Mouse (Mus musculus): ENCODE measurements around the gene Ewsr1. TPM values are rescaled to one million over a fixed set of nuclear protein-coding genes. Genes with fewer than 3 reads are reported as not detected.

The Ewsr1 gene
- total and polyA plus RNA-seq, 3 experiments: 399 to 1,267 (median 418) TPM

DNA sequence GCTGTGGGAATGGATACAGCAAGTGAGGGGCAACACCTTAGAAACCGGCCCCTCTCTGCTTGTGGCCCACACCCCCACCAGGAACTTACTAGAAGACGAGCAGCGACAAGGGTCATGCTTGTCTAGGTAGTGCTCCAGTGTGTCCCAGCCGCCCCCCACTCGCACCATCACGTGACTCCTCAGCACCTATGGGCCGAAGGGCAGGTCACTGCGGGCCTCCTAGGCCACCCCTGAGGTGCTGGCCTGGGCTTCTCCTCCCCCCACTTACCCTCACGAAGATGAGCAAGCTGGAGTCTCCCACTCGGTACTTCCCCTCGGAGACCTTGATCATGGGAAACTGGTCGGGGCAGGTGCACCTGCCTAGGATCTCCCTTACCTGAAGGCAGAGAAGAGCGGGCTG lies 36.7 kb downstream of the Ewsr1 start:
- dilution Hi-C loops (cut with MboI; ENCODE audit: extremely low pct_ligation_motif_present, extremely low pct_unique_long_range_greater_than_20kb, low sequenced_read_pairs) (no loop called here), in situ Hi-C loops (cut with MboI; ENCODE audit: low pct_ligation_motif_present, low pct_unique_long_range_greater_than_20kb, low sequenced_read_pairs) (loop anchor here (5.0 kb wide), 1 partner anchor 35 kb away; the partner anchor contains the start of genes Ewsr1 and Rhbdd3)
- Histone ChIP-seq H3K9me3 (replicated peaks; ENCODE audit: low read length) (no peaks in the 10 kb centered on the region), H3K4me2 (ENCODE audit: insufficient read depth, low read depth, poor library complexity, severe bottlenecking) (peak overlapping the region; percentile 63), H3K27ac (ENCODE audit: insufficient read depth, low read depth) (peak overlapping the region; percentile 3; the same call in 1 of the 2 replicates), H3K4me1 (ENCODE audit: control insufficient read depth in 1 of 2, insufficient read depth in 2 of 2) (peaks cover 34 to 66% of the 10 kb centered on the region in 2 experiments), H3K9ac (ENCODE audit: insufficient read depth, low read depth) (no peak overlapping the region), H3K36me3 (replicated peaks in 1 of 2; ENCODE audit: control insufficient read depth in 1 of 2, insufficient read depth in 1 of 2, low read length in 1 of 2) (peaks cover 0 to 14% of the 10 kb centered on the region in 2 experiments), H3K27me3 (replicated peaks) (peaks cover 24% of the 10 kb centered on the region), H3K4me3 (replicated peaks in 1 of 3; ENCODE audit: low read depth in 2 of 3, low read length in 2 of 3, poor library complexity in 1 of 3) (peak overlapping the region in 1 of 3 experiments; percentile 3), H3K79me2 (replicated peaks; ENCODE audit: control insufficient read depth, extremely low read depth, insufficient read depth, poor library complexity, severe bottlenecking) (no peaks in the 10 kb centered on the region)
- 0 out of 2 replicates have a peak, but pooled peaks have one; percentile 3 for TF ChIP-seq NRF1 (IDR thresholded peaks at IDR 0.05; ENCODE audit: low read depth, low read length)
- TF ChIP-seq CHD2 (IDR thresholded peaks at IDR 0.05; ENCODE audit: low read length): no peak
- peak; percentile 62 for TF ChIP-seq USF1 (IDR thresholded peaks at IDR 0.05; ENCODE audit: low read depth, low read length)
- peak; percentile 33 for TF ChIP-seq BHLHE40 (IDR thresholded peaks at IDR 0.05; ENCODE audit: low read depth, low read length)
- peak; percentile 20; the same call in 1 of the 2 replicates for TF ChIP-seq USF2 (conservative IDR thresholded peaks at IDR 0.05; ENCODE audit: low read depth, low read length)
- TF ChIP-seq JUN (IDR thresholded peaks at IDR 0.05; ENCODE audit: insufficient read depth, low read depth, low read length): no peak
- no peak for TF ChIP-seq SMC3 (IDR thresholded peaks at IDR 0.05; ENCODE audit: low read depth, low read length)
- DNase-seq (ENCODE audit: extremely low read depth): no peak

- Histone ChIP-seq H3K36me3 (replicated peaks in 1 of 2; ENCODE audit: control insufficient read depth in 1 of 2, insufficient read depth in 1 of 2, low read length in 1 of 2) (peaks cover 0 to 14% of the 10 kb centered on the region in 2 experiments), H3K27ac (ENCODE audit: insufficient read depth, low read depth) (peak overlapping the region; percentile 34), H3K9me3 (replicated peaks; ENCODE audit: low read length) (no peaks in the 10 kb centered on the region), H3K9ac (ENCODE audit: insufficient read depth, low read depth) (no peak overlapping the region), H3K4me2 (ENCODE audit: insufficient read depth, low read depth, poor library complexity, severe bottlenecking) (peak overlapping the region; percentile 63), H3K27me3 (replicated peaks) (peaks cover 24% of the 10 kb centered on the region), H3K4me3 (replicated peaks in 1 of 3; ENCODE audit: low read depth in 2 of 3, low read length in 2 of 3, poor library complexity in 1 of 3) (peak overlapping the region in 1 of 3 experiments; percentile 26), H3K4me1 (ENCODE audit: control insufficient read depth in 1 of 2, insufficient read depth in 2 of 2) (peaks cover 37 to 74% of the 10 kb centered on the region in 2 experiments), H3K79me2 (replicated peaks; ENCODE audit: control insufficient read depth, extremely low read depth, insufficient read depth, poor library complexity, severe bottlenecking) (no peaks in the 10 kb centered on the region)
- dilution Hi-C loops (cut with MboI; ENCODE audit: extremely low pct_ligation_motif_present, extremely low pct_unique_long_range_greater_than_20kb, low sequenced_read_pairs) (no loop called here), in situ Hi-C loops (cut with MboI; ENCODE audit: low pct_ligation_motif_present, low pct_unique_long_range_greater_than_20kb, low sequenced_read_pairs) (loop anchor here (5.0 kb wide), 1 partner anchor 36 kb away; the partner anchor contains the start of genes Ewsr1 and Rhbdd3)
- peak; percentile 85 for DNase-seq (ENCODE audit: extremely low read depth)
- TF ChIP-seq E2F4 (IDR thresholded peaks at IDR 0.05; ENCODE audit: insufficient replicate concordance, low read depth, low read length): no peak
- peak; percentile 96 for TF ChIP-seq SIN3A (IDR thresholded peaks at IDR 0.05; ENCODE audit: low read length)
- peak; percentile 82 for TF ChIP-seq ETS1 (conservative IDR thresholded peaks at IDR 0.05; ENCODE audit: low read depth, low read length)
- 0 out of 2 replicates have a peak, but pooled peaks have one; percentile 3 for TF ChIP-seq SMC3 (IDR thresholded peaks at IDR 0.05; ENCODE audit: low read depth, low read length)
- peak; percentile 72 for TF ChIP-seq ELF1 (IDR thresholded peaks at IDR 0.05; ENCODE audit: low read depth, low read length)
- TF ChIP-seq MEF2A (IDR thresholded peaks at IDR 0.05; ENCODE audit: borderline replicate concordance, low read depth, low read length): peak; percentile 55; the same call in 1 of the 2 replicates
- TF ChIP-seq BHLHE40 (IDR thresholded peaks at IDR 0.05; ENCODE audit: low read depth, low read length): peak; percentile 96
- no peak for TF ChIP-seq MYC (IDR thresholded peaks at IDR 0.05; ENCODE audit: low read depth, low read length)
- peak; percentile 85 for TF ChIP-seq CHD2 (IDR thresholded peaks at IDR 0.05; ENCODE audit: low read length)
- no peak for TF ChIP-seq POLR2A (IDR thresholded peaks at IDR 0.05; ENCODE audit: low read depth, low read length)
- 0 out of 2 replicates have a peak, but pooled peaks have one; percentile 22 for TF ChIP-seq RCOR1 (conservative IDR thresholded peaks at IDR 0.05; ENCODE audit: low read depth, low read length)
- no peak for TF ChIP-seq PAX5 (IDR thresholded peaks at IDR 0.05; ENCODE audit: low read length)
- no peak; the same call in none of the 2 replicates for TF ChIP-seq HCFC1 (IDR thresholded peaks at IDR 0.05; ENCODE audit: low read depth, low read length)
- no peak for TF ChIP-seq POLR2AphosphoS2 (IDR thresholded peaks at IDR 0.05; ENCODE audit: low read depth, low read length)
- TF ChIP-seq TBP (conservative IDR thresholded peaks at IDR 0.05; ENCODE audit: low read depth, low read length): no peak
- TF ChIP-seq CHD1 (IDR thresholded peaks at IDR 0.05; ENCODE audit: low read depth, low read length): peak; percentile 55; the same call in 1 of the 2 replicates
- TF ChIP-seq MAX (IDR thresholded peaks at IDR 0.05; ENCODE audit: low read length): peak; percentile 81
- TF ChIP-seq NRF1 (IDR thresholded peaks at IDR 0.05; ENCODE audit: low read depth, low read length): peak; percentile 49; the same call in 1 of the 2 replicates
- TF ChIP-seq IRF4 (IDR thresholded peaks at IDR 0.05; ENCODE audit: low read depth, low read length): peak; percentile 68; the same call in 1 of the 2 replicates
- no peak for TF ChIP-seq USF2 (conservative IDR thresholded peaks at IDR 0.05; ENCODE audit: low read depth, low read length)
- no peak for TF ChIP-seq ZC3H11A (IDR thresholded peaks at IDR 0.05; ENCODE audit: low read depth, low read length)
- 0 out of 2 replicates have a peak, but pooled peaks have one; percentile 51 for TF ChIP-seq KAT2A (IDR thresholded peaks at IDR 0.05; ENCODE audit: insufficient replicate concordance, low read length)
- TF ChIP-seq TCF12 (IDR thresholded peaks at IDR 0.05; ENCODE audit: low read depth, low read length): peak; percentile 68
- TF ChIP-seq JUN (IDR thresholded peaks at IDR 0.05; ENCODE audit: insufficient read depth, low read depth, low read length): peak; percentile 23; the same call in 1 of the 2 replicates
- 0 out of 2 replicates have a peak, but pooled peaks have one; percentile 11 for TF ChIP-seq MAFK (IDR thresholded peaks at IDR 0.05; ENCODE audit: insufficient replicate concordance, low read length)
- TF ChIP-seq EP300 (IDR thresholded peaks at IDR 0.05; ENCODE audit: low read length): no peak; the same call in none of the 2 replicates
- no peak for TF ChIP-seq ZKSCAN1 (IDR thresholded peaks at IDR 0.05; ENCODE audit: borderline replicate concordance, low read depth, low read length)
These were observed 37.5 kb downstream of the Ewsr1 start for GRCm38 (mm10) chr11:5061413-5062139.
